Mouse (Mus musculus): ENCODE results near the gene 0610030E20Rik.

Gene 0610030E20Rik

DNA sequence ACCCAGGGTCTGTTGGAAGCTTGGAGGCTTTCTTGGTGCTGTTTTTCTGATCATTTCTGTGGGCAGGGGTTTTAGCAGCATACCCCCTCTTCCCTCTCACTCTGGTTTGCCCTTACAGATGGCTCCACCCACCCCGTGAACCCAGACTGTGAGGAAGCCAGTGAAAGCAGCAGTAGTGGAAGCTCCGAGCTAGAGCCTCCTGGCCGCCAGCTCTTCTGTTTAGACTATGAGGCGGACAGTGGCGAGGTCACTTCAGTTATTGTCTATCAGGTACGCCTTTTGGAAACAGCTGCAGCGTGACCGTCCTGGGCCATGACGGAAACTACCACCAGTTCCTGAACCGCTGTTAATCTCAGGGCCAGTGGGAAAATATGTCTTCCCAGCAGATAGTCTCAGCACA is 1.3 kb downstream of the 0610030E20Rik start:
- in situ Hi-C loops (cut with MseI, MboI) = no loop called here

DNA sequence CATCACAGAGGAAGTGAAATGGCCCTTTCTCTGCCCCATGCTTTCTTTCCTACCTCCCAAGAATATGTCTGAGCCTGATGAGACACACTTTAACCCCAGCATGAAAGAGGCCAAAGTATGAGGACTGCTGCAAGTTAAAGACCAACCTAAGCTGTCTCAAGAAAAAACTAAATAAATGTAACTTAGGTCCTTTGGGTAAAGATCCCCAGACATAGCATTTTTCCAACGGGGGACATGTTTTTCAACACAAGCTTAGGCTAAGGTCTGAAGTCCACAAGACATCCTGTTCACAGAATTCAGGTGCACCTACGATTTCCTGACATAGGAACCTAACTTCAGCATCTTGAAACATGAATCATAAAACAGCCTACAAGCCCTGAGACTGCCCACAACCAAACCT is 3.1 kb downstream of the 0610030E20Rik start:
- in situ Hi-C loops (cut with MseI, MboI) = no loop called here

DNA sequence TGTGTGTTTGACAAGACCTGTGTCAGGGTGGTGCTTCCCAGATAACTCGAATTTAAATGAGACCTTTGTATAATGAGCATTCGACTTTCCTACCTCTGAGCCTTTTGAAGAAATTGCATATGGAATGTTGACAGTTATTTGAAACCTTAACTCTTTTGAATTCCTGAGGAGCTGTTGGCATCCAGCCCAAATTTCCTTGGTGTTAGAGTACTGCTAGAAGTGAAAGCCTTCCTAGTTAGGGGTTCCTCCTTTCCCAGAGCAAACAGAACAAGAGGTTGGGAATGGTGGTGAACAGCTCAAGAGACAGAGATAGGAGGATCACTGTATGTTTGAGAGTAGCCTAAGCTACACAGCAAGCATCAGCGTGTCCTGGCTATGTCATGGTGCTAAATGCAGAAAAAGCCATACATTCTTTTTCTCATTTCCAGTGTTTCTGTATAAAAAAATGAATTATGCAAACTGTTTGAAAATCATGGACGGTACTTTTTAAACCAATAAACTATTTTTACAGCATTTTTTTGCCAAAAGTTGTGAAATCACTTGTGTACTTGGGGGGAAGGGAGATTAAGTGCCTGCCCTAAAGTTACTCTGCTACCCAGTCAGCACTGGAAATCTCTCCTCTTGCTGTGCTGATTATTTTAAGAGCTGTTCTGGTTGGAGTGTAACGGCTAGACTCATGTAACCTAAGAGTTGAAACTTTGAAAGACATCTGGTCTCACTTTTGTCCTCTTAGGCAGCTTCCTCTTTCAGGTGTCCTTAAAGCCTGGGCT is 5.7 kb downstream of the 0610030E20Rik start:
- in situ Hi-C loops (cut with MseI, MboI) = no loop called here

DNA sequence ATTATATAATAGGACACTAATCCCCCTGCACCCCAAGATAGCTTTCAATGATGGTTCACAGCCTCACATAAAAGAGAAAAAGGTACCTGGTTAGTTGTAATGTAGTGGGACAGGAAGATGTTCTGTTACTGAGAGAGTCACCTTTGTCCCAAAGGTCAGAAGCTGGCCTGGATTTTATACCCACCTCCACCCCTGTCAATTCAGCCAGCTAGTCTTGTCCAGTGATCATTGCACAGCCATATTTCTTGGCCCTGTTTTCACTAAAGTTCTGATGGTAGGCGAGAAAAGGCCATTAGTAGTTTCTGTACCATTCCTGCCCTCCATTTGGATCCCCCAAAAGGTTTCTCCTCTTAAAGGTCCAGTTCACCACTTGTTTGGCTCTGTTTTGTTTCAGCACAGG is 6.9 kb downstream of the 0610030E20Rik start:
- in situ Hi-C loops (cut with MseI, MboI) = no loop called here

DNA sequence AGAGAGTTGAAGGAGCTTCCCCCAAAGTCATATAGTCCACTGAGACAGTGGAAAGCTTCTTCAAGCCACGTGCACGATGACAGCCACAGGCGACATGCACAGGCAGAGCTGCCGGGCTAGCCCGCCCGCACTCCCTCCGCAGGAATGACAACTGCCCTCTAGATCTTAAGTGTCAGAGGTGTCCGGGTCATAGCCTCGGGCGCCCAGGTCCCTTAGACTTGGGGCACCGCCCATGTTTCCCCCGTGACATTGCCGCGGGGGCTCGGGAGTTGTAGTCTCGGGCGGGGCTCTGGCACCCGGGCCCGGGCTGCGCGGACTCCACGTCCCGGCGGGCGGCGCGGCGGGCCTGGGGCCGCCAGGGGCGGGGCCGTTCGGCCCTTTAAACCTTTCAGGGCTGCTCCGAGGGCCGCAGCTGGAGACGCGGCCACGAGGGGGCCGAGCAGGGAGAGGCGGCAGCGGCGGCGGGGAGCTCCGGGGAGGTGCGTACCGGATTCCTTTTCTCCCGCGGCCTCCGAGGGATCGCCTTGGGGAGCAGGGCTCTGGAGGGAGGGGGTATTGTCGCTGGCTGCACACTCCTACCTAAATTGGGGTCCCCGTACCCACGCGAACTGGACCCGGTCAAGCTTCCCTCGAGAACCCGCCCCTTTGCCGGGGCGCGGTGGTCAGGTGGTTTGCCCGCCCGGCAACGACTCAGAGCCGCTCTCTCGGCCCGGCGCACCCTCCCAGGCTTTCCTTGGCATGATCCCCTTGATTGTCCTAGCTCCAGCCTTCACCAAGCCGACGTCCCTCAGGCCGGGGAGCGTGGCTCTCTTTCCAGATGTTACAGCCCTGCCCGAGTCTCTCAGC is 8.2 kb downstream of the 0610030E20Rik start, which contains the start of gene Tmem150a:
Gene Tmem150a (plus strand): TSS at position 382 of the 846 bp plus-strand sequence.
- in situ Hi-C loops (cut with MseI, MboI) = no loop called here

DNA sequence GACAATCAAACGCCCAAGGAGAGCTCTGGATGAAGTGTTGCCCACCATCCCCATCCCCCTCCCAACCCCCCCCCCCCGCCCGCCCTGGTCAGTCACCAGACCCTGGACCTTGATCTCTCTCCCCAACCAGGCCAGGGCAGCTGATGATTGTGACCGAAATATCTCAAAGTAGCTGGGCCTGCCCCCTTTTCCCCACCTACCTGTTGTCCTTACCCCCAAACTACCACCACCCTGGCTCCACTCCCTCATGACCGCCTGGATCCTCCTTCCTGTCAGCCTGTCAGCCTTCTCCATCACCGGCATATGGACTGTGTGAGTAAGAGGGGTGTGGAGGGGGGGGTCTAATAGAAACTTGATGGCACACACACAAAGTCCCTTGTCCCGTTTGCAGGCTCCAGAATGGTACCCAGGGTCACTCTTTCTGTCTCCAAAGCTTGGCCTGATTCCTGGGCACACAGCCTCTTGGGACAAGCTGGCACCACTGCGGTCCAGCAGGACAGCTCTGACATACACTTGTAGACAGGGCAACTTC is 8.9 kb downstream of the 0610030E20Rik start:
- in situ Hi-C loops (cut with MseI, MboI) = no loop called here

DNA sequence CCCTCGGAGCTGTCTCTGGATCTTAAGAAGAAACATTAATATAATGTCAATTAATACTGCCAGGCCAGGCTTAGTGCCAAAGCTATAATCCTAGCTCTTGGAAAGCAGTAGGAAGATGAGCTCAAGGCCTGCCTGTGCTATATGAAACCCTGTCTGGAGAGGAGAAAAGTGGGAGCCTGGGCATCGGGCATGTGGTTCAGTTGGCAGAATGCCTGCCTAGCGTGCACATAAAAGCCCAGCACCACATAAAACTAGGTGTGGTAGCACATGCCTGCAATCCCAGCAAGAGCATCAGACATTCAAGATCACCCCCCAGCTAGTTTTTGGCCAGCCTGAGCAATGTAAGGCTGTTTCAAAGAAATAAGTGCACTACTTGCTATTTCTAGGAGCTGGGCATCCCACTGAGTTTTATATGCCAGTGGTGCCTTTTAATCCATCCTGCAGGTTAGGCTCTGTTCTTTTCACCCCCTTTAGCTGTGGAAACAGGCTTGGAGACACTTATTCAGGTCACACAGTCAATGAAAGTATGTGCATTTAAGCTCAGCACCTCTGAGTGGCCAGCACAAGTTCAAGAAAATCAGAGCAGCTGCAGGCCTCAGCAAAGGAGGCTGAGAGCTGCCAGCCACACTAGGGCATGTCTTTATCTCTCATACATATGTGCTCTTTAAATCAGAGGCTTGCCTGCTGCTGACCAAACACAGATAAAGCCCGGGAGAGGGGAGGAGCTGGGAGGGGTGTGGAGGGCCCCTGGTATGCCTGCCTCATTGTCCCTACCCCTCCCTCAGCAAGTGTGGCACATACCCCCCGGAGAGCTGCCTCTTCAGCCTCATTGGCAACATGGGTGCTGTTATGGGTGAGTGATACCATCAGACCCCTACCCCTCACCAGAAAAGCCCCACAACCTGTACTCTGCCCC is 10.3 kb downstream of the 0610030E20Rik start:
- in situ Hi-C loops (cut with MseI, MboI) = no loop called here

DNA sequence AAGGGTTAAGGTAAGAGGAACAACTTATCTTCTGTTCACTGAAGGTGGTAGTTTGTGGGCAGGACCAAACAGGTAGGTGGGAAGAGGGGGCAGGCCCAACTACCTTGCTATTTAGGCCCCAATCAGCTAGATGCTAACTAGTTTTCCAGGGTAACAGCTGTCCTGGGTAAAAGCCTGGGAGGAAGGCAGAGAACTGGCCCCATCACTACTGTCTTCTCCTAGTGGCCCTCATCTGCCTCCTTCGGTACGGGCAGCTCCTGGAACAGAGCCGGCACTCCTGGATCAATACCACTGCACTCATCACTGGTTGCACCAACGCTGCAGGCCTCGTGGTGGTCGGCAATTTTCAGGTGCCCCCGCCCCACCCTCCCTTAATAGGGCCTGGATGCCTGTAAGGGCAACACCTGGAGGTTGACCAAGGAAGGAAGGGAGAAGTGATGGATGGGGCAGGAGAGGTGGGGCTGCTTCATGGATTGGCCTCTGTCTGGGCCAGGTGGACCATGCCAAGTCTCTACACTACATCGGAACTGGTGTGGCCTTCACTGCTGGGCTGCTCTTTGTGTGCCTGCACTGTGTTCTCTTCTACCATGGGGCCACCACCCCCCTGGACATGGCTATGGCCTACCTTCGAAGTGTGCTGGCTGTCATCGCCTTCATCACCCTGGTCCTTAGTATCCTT is 11.1 kb downstream of the 0610030E20Rik start:
- in situ Hi-C loops (cut with MseI, MboI) = no loop called here

DNA sequence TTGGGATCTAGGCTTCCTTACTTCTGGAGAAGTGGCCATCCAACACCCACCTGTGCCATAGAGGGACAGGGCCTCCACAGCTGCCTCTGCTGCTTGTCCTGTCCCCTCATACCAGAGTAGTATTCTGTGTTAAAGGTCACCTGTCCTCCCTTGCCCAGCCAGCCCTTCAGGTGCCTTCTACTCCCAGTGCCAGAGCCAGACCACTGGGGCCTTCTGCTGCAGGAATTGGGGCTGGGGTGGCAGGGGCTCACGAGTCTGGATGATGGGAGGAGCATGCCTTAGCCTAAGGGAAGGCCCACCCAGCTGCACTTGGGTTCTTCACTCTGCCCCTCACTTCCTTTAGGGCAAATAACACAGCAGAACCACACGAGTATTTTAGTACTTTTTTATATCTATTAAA is 12.2 kb downstream of the 0610030E20Rik start:
- in situ Hi-C loops (cut with MseI, MboI) = no loop called here

DNA sequence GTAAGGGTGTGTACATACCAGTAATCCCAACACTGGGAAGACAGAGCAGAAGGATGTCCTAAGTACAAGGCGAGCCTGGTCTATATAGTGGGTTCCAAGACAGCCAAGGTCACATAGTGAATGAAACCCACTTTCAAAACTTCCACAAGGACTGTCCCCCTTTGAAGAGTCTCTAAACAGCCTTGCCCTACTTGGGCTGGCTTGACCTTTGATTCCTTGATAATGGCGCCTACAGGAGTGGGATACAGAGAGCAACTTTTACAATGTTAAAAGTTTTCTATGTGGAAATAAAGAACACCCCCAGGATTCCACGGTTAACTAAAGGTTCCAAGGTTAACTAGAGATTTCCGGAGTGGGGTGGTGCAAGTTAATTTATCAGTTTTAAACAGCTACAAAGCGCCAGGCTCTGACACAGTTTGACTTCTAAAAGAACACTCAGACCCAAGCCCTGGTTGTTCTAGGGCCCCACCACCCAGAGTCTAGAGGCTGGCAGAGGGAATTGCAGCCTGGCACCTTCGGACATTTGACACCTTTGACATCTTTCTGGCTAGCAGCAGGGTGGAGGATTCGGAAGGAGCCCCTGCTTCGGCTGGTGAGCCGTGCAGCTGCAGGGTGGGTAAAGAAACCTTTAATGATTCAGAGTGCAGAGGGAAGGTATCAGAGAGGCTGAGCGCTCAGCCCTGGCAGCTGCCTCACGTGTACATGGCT is 12.9 kb downstream of the 0610030E20Rik start:
- in situ Hi-C loops (cut with MseI, MboI) = no loop called here

DNA sequence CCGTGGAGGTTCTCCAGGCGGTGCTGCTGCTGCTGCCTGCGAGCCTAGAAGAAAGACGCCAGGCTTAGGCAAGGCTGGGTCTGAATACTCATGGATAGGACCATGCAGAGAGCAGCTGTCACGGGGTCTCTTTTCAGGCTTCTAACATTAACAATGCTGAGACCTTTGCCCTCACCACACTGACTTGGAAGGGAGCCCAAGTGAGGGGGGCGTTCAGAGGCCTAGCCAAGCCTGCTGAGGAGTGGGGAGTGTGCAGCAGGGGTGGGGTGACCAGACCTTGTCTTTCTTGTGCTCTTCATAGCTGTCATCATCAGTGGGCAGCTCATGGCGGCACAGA is 13.4 kb downstream of the 0610030E20Rik start:
- in situ Hi-C loops (cut with MseI, MboI) = no loop called here

DNA sequence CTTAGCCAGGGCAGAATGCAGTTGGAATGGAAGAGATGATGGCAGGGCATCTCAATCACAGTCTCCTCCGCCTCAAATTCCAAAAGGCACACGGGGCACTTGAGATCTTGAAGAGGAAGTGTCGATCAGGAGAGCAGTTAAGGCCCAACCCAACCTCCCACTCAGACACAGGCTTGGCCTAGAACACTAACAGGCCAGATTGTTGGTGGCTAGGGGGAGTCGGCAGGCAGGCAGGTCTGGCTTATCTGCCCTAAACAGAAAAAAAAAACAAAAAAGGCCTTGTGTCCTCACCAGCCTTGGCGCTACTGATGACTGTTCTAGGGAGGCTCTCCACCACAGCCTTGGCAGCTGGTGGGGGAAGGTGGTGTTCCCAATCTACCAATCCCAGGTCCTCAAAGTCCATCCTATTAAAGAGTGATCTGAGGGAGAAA is 14.0 kb downstream of the 0610030E20Rik start:
- in situ Hi-C loops (cut with MseI, MboI) = no loop called here

DNA sequence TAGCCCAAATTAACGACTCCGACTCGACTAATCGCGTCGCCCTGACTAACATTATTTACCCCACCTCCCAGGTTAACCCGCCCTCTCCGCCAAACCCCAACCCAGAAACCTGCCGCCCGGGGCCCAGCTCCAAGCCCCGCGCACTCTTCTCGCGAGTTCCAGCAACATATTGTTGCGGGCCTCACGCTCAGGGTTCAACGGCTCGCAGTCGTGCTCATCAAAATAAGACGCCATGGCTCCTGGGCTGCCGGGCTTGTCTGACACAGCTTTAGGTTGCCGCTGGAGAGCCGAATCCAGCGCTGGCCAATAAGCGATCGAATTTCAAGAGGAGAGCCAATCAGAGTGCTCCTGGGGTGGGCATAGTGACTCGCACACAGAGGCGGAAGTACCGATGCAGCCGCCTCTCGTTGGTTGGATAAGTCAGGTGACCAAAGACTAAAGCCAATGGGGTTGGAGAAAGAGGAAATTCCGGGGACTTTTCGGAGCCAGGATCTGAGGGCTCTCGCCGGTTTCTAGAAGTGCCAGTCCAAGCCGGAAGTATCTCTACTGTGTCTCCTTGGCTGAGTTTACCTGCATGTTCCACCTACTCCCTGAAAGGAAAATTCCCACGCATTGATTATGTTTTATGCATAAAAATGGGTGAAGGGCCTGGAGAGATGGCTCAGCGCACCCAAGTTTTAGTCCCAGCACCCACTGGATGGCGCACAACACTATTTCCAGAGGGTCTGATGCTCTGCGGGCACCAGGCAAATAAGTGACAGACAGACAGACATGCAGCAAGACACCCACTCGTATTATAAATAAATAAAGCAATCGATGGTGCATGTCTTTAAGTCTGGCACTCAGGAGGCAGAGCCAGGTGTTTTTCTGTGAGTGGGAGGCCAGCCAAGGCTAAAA is 15.3 kb downstream of the 0610030E20Rik start:
- in situ Hi-C loops (cut with MseI, MboI) = no loop called here

DNA sequence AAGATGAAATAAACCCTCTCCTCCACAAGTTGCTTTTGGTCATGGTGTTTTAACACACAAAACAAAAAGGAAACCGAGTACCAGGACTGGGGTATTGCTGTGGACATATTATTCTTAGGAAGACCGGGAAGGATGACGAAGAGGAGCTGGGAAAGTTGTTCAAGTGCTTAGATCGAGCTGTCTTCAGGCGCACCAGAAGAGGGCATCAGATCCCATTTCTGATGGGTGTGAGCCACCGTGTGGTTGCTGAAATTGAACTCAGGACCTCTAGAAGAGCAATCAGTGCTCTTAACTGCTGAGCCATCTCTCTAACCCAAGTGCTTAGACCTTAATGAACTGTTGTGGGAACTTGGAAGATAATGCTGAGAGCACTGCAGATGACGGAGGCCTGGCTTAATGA is 16.9 kb downstream of the 0610030E20Rik start:
- in situ Hi-C loops (cut with MseI, MboI) = no loop called here

DNA sequence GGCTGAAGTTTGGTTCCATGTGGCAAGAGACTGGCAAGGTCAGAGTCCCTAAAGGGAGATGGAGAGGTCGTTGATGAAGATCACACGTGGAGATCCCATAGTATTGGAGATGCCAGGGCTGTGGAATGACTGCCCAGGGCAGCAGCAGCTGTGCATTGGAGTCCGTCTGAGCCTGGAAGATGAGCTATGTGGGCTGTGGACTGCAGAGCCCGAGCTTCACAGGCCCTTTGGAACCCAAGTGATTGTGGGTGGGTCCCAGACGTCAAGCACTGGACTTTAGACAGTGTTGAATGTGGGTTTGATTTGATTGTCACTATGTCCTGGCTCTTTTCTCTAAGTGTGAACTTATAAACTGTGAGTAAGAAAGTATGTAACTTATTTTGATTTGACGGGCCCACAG is 17.9 kb downstream of the 0610030E20Rik start:
- in situ Hi-C loops (cut with MseI, MboI) = no loop called here

DNA sequence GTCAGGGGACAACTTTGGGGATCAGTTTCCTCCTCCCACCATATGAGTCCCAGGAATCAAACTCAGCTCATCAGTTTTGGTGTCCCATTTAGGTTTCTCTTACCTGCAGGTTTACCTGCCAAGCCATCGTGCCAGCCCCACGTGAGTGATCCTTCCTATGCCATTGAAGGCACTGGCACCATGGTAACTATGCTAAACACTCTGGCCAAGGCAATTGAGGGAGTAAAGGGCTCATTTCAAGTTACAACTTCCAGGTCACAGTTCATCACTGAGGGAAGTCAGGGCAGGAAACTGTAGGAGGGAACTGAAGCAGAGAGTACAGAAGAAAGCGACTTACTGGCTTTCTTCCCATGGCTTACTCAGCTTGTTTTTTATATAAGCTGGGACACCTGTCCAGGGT is 19.2 kb downstream of the 0610030E20Rik start:
- in situ Hi-C loops (cut with MseI, MboI) = no loop called here

DNA sequence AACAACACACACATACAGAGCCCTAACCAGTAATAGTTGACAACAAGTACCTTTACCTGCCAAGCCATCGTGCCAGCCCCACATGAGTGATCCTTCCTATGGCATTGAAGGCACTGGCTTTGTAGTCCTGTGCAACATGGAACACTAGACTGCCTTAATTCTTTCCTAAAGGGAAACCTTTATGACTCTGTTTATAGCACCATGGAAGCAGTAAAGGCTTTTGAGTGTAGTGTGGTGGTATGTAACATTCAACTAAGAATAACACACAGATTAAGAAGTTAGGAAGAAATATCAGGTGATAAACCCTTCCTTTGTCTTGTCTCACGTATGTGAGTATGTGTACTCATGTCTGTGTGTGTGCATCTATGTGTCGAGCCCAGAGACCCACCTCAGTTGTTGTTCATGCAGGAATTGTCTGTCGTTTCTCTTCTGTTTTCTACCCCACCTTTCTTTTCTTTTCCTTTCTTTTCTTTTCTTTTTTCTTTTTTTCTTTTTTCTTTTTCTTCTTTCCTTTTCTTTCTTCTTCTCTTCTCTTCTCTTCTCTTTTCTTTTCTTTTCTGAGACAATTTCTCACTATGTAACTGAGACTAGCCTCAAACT is 19.8 kb downstream of the 0610030E20Rik start, which contains the start of gene Rnf181:
Gene Rnf181 (minus strand): TSS at position 113 of the 600 bp plus-strand sequence.
- in situ Hi-C loops (cut with MseI, MboI) = no loop called here

DNA sequence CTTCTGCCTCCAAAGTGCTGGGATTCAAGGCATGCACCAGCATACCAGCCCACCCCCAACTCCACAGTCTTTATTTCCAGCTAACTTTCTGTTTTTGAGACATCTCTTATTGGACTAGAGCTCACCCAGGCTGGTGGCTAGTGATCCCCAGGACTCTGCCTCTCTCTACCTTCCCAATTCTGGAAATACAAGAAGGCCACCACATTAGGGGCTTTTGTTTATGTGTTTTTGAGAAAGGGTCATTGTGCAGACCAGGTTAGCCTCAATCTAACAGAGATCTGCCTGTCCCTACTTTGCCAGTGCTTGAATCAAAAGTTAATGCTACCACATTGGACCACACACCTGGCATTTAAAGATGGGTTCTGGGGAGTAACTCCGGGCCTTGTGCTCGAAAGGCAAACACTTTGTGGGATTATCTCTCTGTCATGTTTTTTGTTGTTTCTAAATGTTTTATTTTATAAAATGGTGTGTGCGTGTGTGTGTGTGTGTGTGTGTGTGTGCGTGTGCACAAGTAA is 20.4 kb downstream of the 0610030E20Rik start:
- in situ Hi-C loops (cut with MseI, MboI) = no loop called here

DNA sequence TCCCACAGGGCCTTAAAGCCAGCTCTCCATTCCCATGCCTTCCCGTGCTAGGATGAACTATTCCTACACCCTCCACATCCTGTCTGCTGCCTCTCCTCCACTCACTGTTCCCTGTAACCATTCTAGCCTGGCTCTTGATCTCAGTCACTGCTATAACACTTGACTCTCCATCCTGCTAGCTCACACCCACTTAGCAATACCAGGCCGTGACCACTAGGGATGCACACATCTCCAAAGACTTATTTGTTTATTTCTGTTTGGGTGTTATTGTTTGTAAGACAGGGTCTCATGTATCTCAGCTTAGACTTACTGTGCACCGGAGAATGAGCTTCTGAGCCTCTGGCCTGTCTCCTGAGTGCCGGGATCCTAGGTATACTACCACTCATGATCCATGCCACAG is 22.4 kb downstream of the 0610030E20Rik start:
- in situ Hi-C loops (cut with MseI, MboI) = no loop called here

Measured in mouse trophoblast stem cell (cell line).